Mouse (Mus musculus): Measurements from ENCODE around the gene Adamts12.

GRCm38 (mm10) chr15:11030188-11030587 lies 34.4 kb upstream of the Adamts12 start:
- TF ChIP-seq CTCF (IDR thresholded peaks at IDR 0.05; ENCODE audit: borderline replicate concordance, insufficient read depth, low read depth, low read length) (no peak), POLR2A (IDR thresholded peaks at IDR 0.05; ENCODE audit: borderline replicate concordance, insufficient read depth, low read length) (no peak)

Measured in cerebellum, adult 2 months (tissue).